9 mouse cellular contexts compared by ENCODE assay signal in genomic region chr11:93098933-93099381, GRCm38 (mm10). TPM values are rescaled to one million over a fixed set of nuclear protein-coding genes. Genes with fewer than 3 reads are reported as not detected.
DNase-seq lines count a peak whose midpoint lies in the region; ATAC-seq lines count a peak whose summit lies in the region.
"Had no signal": no experiment of that assay in that cellular context is flagged by ENCODE, and none has a peak within 500 bp of the region (broad histone marks: within the 10 kb centered on the region; RNA-seq: fewer than 3 reads in every experiment).

No protein-coding gene starts in this region.

- no peak for DNase-seq in liver, embryonic 11.5 days (ENCODE audit: low spot score)
- DNase-seq in liver (no peak), MN1 (ENCODE audit: low spot score) (no peak)
- peak; percentile 88 to 89 for DNase-seq in cerebellum, postnatal 14 days
- DNase-seq in hindbrain, embryonic 10.5 days (ENCODE audit: low spot score), result peak; percentile 47
- DNase-seq in urinary bladder, postnatal 25 days (ENCODE audit: low spot score), result no peak

- peak overlapping the region; percentile 36 for H3K4me3 ChIP-seq in liver, embryonic 11.5 days (ENCODE audit: low read depth, low read length)
- peak overlapping the region; percentile 62 for H3K4me3 ChIP-seq in hindbrain, embryonic 10.5 days
- H3K4me3 ChIP-seq in limb, embryonic 15.5 days, result peak overlapping the region; percentile 38
- peak overlapping the region; percentile 40 for H3K4me3 ChIP-seq in stomach, embryonic 15.5 days (replicated peaks)

- H3K36me3 ChIP-seq in liver, embryonic 11.5 days (ENCODE audit: control insufficient read depth, insufficient read depth, low read length), result no peaks in the 10 kb centered on the region
- H3K36me3 ChIP-seq in hindbrain, embryonic 10.5 days, result no peaks in the 10 kb centered on the region
- H3K36me3 ChIP-seq in limb, embryonic 15.5 days, result no peaks in the 10 kb centered on the region
- H3K36me3 ChIP-seq in stomach, embryonic 15.5 days, result no peaks in the 10 kb centered on the region

- H3K4me1 ChIP-seq in liver, embryonic 11.5 days (replicated peaks; ENCODE audit: control insufficient read depth, insufficient read depth, low read length), result peaks cover 4% of the 10 kb centered on the region; the same call in 1 of the 2 replicates
- peaks cover 30% of the 10 kb centered on the region for H3K4me1 ChIP-seq in hindbrain, embryonic 10.5 days (replicated peaks)
- H3K4me1 ChIP-seq in limb, embryonic 15.5 days, result peaks cover 20% of the 10 kb centered on the region
- H3K4me1 ChIP-seq in stomach, embryonic 15.5 days, result peaks cover 16% of the 10 kb centered on the region; the same call in 1 of the 2 replicates

- H3K27me3 ChIP-seq in liver, embryonic 11.5 days (replicated peaks; ENCODE audit: control insufficient read depth, insufficient read depth, low read length), result peaks cover 48% of the 10 kb centered on the region
- peaks cover 62% of the 10 kb centered on the region for H3K27me3 ChIP-seq in hindbrain, embryonic 10.5 days (ENCODE audit: insufficient read depth, poor library complexity, severe bottlenecking)
- peaks cover 64% of the 10 kb centered on the region for H3K27me3 ChIP-seq in limb, embryonic 15.5 days
- H3K27me3 ChIP-seq in stomach, embryonic 15.5 days (replicated peaks), result peaks cover 57% of the 10 kb centered on the region

- no peak for ATAC-seq in liver, embryonic 11.5 days (replicated peaks; ENCODE audit: low FRiP score)
- ATAC-seq in limb, embryonic 15.5 days (ENCODE audit: insufficient number of reproducible peaks, low FRiP score, low TSS enrichment, low read depth), result no peak
- no peak for ATAC-seq in stomach, embryonic 15.5 days (ENCODE audit: insufficient read depth, low FRiP score, low read depth)

- no peak overlapping the region for H3K9ac ChIP-seq in liver, embryonic 11.5 days (ENCODE audit: low read depth, low read length)
- no peak overlapping the region for H3K9ac ChIP-seq in limb, embryonic 15.5 days
- no peak overlapping the region for H3K9ac ChIP-seq in stomach, embryonic 15.5 days

- no peak overlapping the region for H3K27ac ChIP-seq in liver, embryonic 11.5 days (ENCODE audit: low read depth, low read length)
- 0 out of 2 replicates have a peak overlapping the region, but pooled peaks have one; percentile 29 for H3K27ac ChIP-seq in hindbrain, embryonic 10.5 days
- H3K27ac ChIP-seq in limb, embryonic 15.5 days, result no peak overlapping the region
- no peak overlapping the region for H3K27ac ChIP-seq in stomach, embryonic 15.5 days
- H3K27ac ChIP-seq: macrophage had no signal

- H3K4me2 ChIP-seq in liver, embryonic 11.5 days, result peak overlapping the region; percentile 61
- H3K4me2 ChIP-seq in limb, embryonic 15.5 days, result peak overlapping the region; percentile 71
- H3K4me2 ChIP-seq in stomach, embryonic 15.5 days, result peak overlapping the region; percentile 76

- under 1% methylated on average over 37 of the region's 37 CpGs for WGBS in liver, embryonic 11.5 days
- under 1% methylated on average over 37 of the region's 37 CpGs for WGBS in hindbrain, embryonic 10.5 days
- WGBS in limb, embryonic 15.5 days, result under 1% methylated on average over 37 of the region's 37 CpGs
- under 1% methylated on average over 36 of the region's 37 CpGs for WGBS in stomach, embryonic 15.5 days

- no peaks in the 10 kb centered on the region for H3K9me3 ChIP-seq in liver, embryonic 11.5 days (ENCODE audit: control insufficient read depth, low read length)
- H3K9me3 ChIP-seq in hindbrain, embryonic 10.5 days, result no peaks in the 10 kb centered on the region
- no peaks in the 10 kb centered on the region for H3K9me3 ChIP-seq in limb, embryonic 15.5 days
- no peaks in the 10 kb centered on the region for H3K9me3 ChIP-seq in stomach, embryonic 15.5 days

RNA-seq across cellular contexts. Expression of gene Car10, which starts 1.1 kb away (rescaled TPM):
- polyA plus RNA-seq in liver, embryonic 11.5 days (2014; fragmentation: Nextera tagmentation; extraction: Ambion mirVana), result 0.18 and 0.27 TPM in 2 replicates
- 0.61 and 4.9 TPM in 2 replicates for polyA plus RNA-seq in hindbrain, embryonic 10.5 days (2016; fragmentation: Nextera tagmentation; extraction: Ambion mirVana)
- polyA plus RNA-seq in limb, embryonic 15.5 days (2015; fragmentation: Nextera tagmentation; extraction: Ambion mirVana), result 0.84 and 1.2 TPM in 2 replicates
- 0.34 and 0.40 TPM in 2 replicates for polyA plus RNA-seq in stomach, embryonic 15.5 days (2015; fragmentation: Nextera tagmentation; extraction: Ambion mirVana)
- polyA plus RNA-seq: macrophage had no signal

Comparison
In these comparisons a context has a peak if more than half of its experiments do, and no peak if none do; other contexts are left out.
1. DNase-seq: peak in cerebellum, postnatal 14 days (2 of 2) and hindbrain, embryonic 10.5 days (single experiment); none in liver, embryonic 11.5 days (single experiment), liver (single experiment), MN1 (single experiment) and urinary bladder, postnatal 25 days (single experiment).
2. Peak in every context shown above with its lines, with median percentiles within 50 percentile points of each other: H3K4me2 ChIP-seq and H3K4me3 ChIP-seq.